Mouse (Mus musculus) central nervous system, embryonic 11.5 days (tissue): ENCODE data around the gene Vnn3. TPM values are rescaled to one million over a fixed set of nuclear protein-coding genes. Genes with fewer than 3 reads are reported as not detected.

ENCODE experiments used
- polyA plus RNA-seq: library from polyadenylated mRNA; depleted of rRNA; stranded (reverse); fragments of >200 nt; gene quantifications from 2 replicates; pipeline ENCODE4 v1.2.3, GENCODE M21; 2012; rRNA removed

Gene Vnn3
- 0.04 TPM in 1 of 2 replicates, not detected in the other for polyA plus RNA-seq

DNA sequence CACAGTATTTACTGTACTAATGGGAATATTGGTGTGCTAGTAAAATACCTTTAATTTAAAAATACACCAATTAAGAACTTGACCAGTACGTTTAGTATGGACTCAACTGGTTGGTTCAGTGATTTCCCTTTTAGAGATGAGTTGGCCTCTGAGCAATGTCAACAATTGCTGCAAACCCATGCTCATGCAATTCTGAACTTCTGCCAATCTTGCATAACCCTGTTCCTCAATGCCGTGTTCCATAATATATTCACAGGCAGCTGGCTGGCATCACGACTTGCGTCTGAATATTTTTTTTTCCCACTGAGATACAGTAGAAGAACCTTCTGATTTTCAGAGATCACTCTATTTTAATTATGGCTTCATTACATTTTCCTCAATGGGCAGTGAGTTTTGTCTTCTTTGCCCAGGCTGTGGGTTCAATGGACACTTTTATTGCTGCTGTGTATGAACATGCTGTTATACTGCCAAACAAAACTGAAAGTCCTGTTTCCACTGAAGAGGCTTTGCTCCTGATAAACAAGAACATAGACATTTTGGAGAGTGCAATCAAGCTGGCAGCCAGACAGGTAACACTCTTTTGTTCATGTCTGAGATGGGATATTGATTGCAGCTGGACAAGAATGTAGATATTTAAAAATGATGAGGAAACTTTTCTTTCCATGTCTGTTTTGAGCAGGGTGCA, at the start of gene Vnn3:
Gene Vnn3 (plus strand): TSS at position 235 of the 685 bp plus-strand sequence.

DNA sequence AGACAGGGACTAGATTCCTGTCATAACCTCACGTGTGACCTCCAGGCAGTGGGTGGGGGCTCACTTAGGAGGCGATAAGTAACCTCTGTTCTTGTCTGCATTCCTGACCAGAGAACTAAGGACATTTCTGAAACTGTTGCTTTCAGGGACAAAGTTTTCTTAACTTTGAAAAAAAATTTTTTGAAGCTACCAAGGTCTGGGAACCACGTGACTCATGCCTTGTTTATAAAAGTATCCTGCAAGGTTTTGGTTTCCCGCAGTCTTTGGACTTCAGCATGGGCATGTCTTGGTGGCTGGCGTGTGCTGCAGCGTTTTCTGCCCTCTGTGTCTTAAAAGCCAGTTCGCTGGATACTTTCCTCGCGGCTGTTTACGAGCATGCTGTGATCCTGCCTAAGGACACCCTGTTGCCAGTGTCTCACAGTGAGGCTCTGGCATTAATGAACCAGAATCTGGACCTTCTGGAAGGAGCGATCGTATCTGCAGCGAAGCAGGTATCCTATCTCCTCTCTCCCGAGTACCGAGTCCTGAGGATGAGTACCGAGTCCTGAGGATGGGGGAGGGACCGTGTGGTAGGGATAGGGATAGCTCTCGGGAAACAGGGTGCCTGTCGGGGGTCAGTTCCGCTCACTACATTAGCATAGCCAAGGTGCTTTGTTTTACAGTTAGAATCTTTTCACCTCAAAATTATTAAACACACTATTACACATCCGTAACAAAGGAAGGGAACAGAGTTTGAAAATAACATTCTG, 43.5 kb downstream of the Vnn3 start, which contains the start of gene Vnn1:
Gene Vnn1 (plus strand): TSS at position 88 of the 749 bp plus-strand sequence.

Other genes with a start within 250 kb of the Vnn3 start
- 3,597 and 5,155 TPM in 2 replicates for gene Rps12, start 64.2 kb upstream of the Vnn3 start, polyA plus RNA-seq
- gene Slc18b1, start 54.5 kb upstream of the Vnn3 start, polyA plus RNA-seq = 15.1 and 17.1 TPM in 2 replicates
- gene Vnn1, start 43.2 kb downstream of the Vnn3 start, polyA plus RNA-seq = 1.0 and 1.4 TPM in 2 replicates
- gene Taar1, start 68.9 kb downstream of the Vnn3 start, polyA plus RNA-seq = not detected in 2 replicates
- not detected in 2 replicates for gene Taar2, start 87.1 kb downstream of the Vnn3 start, polyA plus RNA-seq
- not detected in 2 replicates for gene Taar3, start 98.1 kb downstream of the Vnn3 start, polyA plus RNA-seq
- gene Taar4, start 109.0 kb downstream of the Vnn3 start, polyA plus RNA-seq = not detected in 2 replicates
- 0.10 TPM in 1 of 2 replicates, not detected in the other for gene Taar5, start 119.2 kb downstream of the Vnn3 start, polyA plus RNA-seq
- not detected in 2 replicates for gene Taar6, start 134.2 kb downstream of the Vnn3 start, polyA plus RNA-seq
- gene Taar7a, start 142.0 kb downstream of the Vnn3 start, polyA plus RNA-seq = not detected in 2 replicates
- gene Taar7b, start 148.5 kb downstream of the Vnn3 start, polyA plus RNA-seq = not detected in 2 replicates
- not detected in 2 replicates for gene Taar7d, start 175.8 kb downstream of the Vnn3 start, polyA plus RNA-seq
- not detected in 2 replicates for gene Taar7e, start 186.2 kb downstream of the Vnn3 start, polyA plus RNA-seq
- not detected in 2 replicates for gene Taar7f, start 198.0 kb downstream of the Vnn3 start, polyA plus RNA-seq
- not detected in 2 replicates for gene Taar8a, start 225.0 kb downstream of the Vnn3 start, polyA plus RNA-seq
- not detected in 2 replicates for gene Taar8b, start 240.8 kb downstream of the Vnn3 start, polyA plus RNA-seq